Mouse (Mus musculus): ENCODE data around the gene Psat1.

The Psat1 gene

DNA sequence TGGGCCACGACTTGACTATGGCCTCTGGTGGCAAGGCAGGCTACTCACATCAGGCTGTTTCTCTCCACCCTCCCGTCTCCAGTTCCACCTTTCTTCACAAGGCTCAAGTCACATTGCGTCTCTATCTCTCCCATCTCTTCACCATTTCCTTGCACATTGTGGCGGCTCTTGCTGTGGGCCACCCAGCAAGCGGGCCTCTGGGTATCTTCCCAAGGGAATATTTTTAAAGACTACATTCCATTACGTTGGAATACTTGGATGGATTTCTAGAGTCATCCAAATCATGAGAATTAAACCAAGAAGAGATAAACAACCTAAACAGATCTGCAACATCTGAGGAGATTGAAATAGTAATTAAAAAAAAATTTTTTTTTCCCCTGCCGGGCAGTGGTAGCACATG, at the start of gene Psat1:
TSS of gene Psat1 (minus strand) at position 101 of the 400 bp plus-strand sequence.
- no peak for DNase-seq (ENCODE audit: low spot score in 2 of 2)

GRCm38 (mm10) chr19:15990102-15990501, 43.0 kb upstream of the Psat1 start:
- no peak for DNase-seq (ENCODE audit: low spot score in 2 of 2)

DNA sequence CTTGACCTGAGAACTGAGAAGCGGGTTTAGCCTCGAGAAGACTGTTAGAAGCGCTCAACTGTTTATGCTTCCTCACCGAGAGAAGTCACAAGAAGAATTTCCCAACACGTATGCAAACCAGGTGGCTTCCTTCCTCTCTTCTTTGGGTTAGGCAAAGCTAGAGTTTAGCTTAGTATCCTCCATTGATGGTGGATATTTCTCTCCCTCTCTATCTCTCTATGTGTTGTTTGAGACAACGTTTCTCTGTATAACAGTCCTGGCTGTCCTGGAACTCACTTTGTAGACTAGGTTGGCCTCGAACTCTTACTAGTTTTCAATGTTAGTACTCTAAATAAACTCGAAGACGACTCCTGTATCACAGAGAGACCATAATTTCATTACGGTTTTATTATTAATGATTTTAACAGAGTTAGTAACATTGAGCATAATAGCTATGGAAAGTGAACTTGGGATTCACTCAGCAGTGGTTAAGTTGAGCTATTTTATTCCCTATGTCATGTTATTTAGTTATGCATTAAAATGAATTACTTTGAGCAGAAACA, 38.1 kb upstream of the Psat1 start:
- no peak for DNase-seq (ENCODE audit: low spot score in 2 of 2)

- peak; percentile 85 to 89 for DNase-seq (ENCODE audit: low spot score in 2 of 2)
Measured at GRCm38 (mm10) chr19:15984449-15985171, 37.5 kb upstream of the Psat1 start, which contains the start of gene Cep78. Gene Cep78 (minus strand): TSS chr19:15984989.

DNA sequence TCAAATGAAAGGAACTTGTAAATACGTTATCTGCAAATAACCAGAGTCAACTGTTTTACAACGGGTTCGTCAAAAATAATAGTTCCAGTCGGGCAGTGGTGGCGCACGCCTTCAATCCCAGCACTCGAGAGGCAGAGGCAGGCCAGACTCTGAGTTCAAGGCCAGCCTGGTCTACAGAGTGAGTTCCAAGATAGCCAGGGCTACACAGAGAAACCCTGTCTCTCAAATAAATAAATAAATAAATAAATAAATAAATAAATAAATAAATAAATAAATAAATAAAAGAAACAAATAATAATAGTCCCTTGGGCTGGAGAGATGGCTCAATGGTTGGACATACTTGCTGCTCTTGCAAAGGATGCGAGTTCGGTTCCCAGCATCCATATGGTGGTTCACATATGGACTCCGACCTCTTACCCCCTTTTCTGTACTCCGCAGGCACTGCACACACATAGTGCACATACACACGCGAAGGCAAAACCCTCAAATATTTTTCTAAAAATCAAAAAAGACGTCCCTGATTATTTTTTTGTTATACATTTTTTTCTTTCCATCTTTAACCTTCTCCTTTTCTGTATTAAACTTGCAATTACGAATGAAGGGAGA, 36.7 kb upstream of the Psat1 start:
- DNase-seq (ENCODE audit: low spot score in 2 of 2) = no peak

DNA sequence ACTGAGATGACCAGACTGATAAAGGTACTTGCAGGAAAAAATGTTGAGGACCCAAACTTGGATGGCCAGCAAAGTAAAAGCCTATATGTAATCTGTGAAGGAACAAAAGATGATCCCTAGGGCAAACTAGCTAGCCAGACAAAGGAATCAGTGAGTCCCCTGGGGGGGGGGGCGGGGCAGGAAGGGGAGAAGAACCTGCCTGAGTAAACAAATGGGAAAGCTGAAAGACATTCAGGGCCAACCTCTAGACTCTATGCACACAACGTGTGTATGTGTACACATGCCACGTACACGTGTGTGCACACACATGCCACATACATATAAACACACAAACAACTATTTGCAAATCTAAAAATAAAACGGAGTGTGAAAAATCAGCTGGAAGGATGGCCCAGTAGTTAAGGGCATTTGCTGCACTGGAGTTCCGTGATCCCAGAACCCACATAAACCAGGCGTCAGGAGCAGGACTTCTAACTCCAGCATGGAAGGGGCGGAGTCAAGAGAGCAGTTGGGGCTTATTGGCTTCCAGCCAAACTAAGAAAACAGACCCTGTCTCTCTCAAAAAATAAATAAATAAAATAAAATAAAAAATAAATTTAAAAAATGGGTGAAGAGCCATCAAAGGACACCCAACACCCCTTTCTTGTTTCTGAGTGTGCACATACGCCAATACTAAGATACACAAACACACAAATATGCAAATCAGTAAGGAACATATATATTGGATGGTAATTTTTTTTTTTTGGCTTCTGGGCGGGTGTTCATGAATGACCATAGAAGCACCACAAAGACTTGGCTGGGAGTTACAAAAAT, 36.0 kb upstream of the Psat1 start:
- DNase-seq (ENCODE audit: low spot score in 2 of 2) = no peak

- peak in 1 of 2 experiments; percentile 30 for DNase-seq (ENCODE audit: low spot score in 2 of 2)
Measured at GRCm38 (mm10) chr19:15981861-15982260, 34.7 kb upstream of the Psat1 start.

DNA sequence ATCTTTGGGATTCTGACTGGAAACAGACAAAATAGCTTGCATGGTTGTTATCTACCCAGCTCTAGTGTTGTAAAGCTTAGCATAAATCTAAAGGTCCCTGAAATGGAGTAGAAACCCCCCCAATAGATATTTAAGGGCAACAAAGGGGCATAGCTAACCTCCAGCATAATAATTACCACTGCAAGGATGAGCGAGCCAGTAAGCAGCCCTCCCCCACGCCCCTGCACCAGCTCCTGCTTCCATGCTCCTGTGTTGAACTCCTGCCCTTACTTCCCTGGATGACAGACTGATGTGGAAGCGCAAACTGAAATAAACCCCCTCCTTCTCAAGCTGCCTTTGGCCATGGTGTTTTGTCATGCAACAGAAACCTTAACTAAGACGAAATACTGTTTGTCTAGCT, 26.2 kb upstream of the Psat1 start:
- no peak for DNase-seq (ENCODE audit: low spot score in 2 of 2)

DNA sequence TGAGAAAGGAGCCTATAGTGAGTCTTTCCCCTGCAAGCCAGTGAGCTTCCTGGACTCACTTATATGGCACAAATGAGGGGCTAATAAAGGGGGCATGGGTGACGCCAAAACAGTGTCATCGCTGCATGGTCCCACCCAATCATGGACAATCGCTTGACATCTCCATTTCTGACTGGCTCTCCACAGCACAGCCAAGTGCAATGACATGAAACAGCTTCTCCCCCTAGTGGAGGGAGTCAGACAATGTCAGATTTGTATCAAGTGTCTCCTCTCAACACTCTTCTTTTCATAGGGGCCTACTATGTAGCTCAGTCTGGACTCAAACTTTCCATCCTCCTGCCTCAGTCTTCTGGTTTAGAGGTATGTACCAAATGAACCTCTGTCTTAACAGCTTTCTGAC, 17.9 kb upstream of the Psat1 start:
- peak; percentile 9 to 26 for DNase-seq (ENCODE audit: low spot score in 2 of 2)

DNA sequence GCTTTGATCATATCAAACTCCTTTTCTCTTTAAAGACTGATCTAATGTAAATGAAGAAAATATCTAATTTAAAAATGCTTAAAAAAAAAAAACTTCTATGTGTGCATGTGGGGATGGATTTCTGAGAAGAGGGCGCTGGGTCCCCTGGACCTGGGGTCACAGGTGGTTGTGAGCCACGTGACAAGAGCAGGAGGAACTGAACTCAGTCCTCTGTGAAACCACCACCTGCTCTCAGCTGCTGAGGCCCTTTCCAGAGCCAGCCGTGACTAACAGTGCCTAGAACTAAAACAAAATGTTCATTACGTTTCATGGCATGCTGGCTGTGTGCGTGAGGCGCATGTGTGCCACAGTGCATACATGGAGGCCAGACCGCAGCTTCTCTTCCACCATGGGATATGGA, 17.4 kb upstream of the Psat1 start:
- no peak for DNase-seq (ENCODE audit: low spot score in 2 of 2)

GRCm38 (mm10) chr19:15963011-15963695, 16.0 kb upstream of the Psat1 start:
- no peak for DNase-seq (ENCODE audit: low spot score in 2 of 2)

GRCm38 (mm10) chr19:15962313-15962712, 15.2 kb upstream of the Psat1 start:
- DNase-seq (ENCODE audit: low spot score in 2 of 2) = no peak

DNA sequence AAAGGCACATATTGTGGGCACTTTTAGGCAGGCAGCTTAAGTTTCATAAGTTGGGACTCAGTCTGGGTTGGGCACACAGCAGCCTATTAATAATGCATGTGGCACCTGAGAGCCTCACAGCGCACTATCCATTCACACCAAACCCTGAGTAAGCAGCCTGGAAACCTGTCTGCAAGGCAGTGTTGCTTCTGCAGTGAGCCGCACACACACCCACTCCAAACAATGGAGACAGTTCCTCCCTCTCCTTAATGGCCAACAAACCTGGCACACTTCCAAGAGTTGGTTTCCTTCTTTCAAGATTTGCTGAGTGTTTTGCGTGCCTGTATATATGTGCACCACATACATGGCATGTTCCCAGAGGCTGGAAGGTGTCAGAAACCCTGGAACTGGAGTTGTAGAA, 3.1 kb upstream of the Psat1 start:
- DNase-seq (ENCODE audit: low spot score in 2 of 2) = no peak

GRCm38 (mm10) chr19:15948867-15949266, 1.7 kb upstream of the Psat1 start:
- no peak for DNase-seq (ENCODE audit: low spot score in 2 of 2)

DNA sequence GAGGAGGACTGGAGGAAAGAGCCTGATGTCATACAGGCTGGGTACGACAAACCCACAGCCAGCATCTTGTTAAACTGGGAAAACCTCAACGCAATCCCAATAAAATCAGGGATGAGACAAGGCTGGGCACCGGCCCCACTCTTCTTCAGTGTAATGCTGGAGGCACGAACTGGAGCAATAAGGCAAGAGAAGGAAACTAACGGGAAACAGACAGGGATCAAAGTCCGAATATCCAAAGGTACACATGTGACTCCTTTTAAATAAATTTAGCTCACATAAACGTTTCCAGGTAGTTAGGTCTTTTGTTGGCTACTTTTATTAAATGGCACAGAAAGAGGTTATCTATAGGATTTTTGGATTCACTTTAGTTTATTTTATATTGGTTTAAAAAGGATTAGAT, 1.3 kb upstream of the Psat1 start:
- DNase-seq (ENCODE audit: low spot score in 2 of 2) = no peak

DNA sequence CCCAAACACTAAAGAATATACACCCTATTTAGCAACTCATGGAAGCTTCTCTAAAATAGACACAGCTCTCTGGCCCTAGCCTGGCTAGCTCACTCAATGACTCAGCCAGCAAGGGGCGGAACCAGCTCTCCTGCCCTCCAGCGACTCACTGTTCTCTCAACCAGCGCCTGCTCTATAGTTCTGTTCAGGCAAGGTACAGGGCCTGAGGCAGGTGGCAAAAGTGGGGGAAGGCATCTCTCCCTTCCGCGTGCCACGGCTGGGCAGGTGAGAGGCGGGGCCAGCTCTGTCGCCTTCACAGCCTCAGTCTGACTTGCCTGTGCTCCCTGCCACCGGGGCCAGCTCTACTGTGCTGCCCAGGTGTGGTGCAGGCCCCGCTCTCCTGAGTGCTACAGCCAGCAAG, 474 bp downstream of the Psat1 start:
- DNase-seq (ENCODE audit: low spot score in 2 of 2) = no peak

- DNase-seq (ENCODE audit: low spot score in 2 of 2) = no peak
Measured at GRCm38 (mm10) chr19:15943117-15943423, 4.1 kb downstream of the Psat1 start.

DNA sequence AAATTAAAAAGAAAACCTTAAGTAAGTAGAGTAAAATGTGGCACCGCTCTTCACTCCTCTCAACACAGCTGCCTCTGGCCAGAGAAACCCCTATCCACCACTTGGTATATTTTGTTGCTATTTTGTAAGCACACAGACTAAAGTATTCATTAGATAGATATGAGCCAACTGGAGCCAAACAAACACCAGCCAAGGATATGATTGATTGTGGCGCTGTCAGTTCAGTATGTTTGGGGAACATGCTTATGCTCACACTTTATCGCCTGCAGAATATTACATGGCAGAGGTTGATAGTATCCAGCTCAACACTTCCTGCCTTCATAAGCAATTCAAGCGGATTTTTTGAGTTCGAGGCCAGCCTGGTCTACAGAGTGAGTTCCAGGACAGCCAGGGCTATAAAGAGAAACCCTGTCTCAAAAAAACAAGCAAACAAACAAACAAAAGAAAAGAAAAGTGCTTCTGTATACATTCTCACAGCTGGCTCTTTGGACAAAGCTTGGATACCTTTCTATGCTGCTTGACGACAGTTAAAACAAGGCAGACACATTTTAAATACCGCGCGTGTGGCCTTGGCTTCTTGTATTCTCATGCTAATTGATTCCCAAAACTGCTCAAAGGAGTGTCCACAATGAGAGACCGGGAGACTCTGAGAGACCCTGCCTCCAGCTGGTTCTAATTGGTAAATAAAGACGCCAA, 4.6 kb downstream of the Psat1 start:
- no peak for DNase-seq (ENCODE audit: low spot score in 2 of 2)

DNA sequence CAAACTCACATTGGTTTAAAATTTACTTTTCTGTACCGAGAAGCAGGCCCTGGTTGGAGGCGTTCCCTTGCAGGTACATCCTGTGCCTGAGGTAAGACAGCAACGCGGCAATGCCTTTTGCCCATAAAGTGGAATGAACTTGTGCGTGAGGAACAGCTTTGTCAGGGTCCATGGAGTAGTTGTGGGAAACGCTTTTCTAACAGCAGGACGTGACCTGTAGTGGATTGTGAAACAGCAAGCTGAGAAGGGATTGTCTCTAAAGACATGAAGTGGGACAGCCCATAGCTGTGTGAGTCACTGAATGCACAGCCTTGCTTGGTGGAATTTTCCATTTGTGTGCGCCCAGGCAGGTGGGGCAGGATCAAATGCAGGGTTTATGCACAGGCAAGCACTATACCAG, 5.7 kb downstream of the Psat1 start:
- no peak for DNase-seq (ENCODE audit: low spot score in 2 of 2)

DNA sequence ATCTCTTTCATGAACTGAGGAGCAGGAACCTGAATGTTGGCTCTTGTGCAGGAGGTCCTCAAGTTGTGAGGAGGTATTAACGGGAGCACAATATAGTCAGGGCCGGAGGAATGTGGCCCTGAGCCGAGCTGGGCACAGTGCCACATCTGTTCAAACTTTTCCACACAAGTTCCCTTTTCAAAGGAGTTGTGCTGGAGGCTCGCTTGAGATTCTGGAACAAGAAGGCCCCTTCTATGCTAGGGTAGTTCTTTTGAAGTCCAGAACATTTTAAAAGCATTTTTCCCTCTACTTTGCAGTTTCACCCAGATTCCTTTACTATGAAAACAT, 21.5 kb downstream of the Psat1 start:
- peak; percentile 34 to 72 for DNase-seq (ENCODE audit: low spot score in 2 of 2)

DNA sequence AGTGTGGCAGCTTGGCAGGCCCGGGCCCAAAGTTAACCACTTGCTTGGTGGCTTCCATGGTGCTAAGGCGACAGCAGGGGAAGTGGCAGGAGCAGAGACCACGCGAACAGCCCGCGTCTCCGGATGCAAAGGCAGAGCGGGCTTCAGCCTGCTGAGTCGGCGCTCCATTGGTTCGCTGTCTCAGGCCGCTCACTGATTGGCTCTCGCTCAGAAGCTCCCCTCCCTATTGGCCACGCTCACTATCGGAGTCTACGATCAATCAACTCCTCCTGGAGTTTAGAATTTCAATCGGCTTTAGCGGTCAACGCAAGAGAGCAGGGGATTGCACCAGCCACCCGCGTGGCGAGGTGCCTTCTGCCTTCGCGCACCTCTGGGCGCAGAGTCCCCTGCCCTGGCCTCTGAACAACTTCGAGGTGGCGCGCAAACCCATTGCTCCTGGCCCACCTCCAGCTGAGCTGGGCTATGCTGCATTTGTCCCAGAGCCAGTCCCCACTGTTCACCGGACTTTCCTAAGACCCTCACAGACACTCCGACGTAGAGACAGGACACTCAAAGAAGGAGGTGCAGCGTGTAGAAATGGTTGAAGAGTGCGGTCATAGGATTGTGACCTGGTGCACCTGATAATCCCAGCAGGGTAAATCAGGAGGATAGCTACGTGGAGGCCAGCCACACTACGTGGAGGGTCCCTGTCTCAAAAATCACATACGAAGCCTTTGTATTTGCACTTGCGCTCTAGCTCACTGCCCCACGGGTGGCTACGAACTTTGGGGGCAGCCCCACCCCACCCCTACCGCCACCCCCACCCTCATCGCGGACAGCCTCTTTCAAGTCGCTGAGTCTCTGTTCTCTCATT, 22.0 kb downstream of the Psat1 start:
- DNase-seq (ENCODE audit: low spot score in 2 of 2) = peak; percentile 85 to 92
